Mouse (Mus musculus) CH12.LX (cell line): Measurements from ENCODE around the gene Rpusd2. TPM values are rescaled to one million over a fixed set of nuclear protein-coding genes. Genes with fewer than 3 reads are reported as not detected.

ENCODE experiments used
- DNase-seq: peaks from one replicate; pipeline ENCODE4 v3.0.0-alpha.2; 2013; ENCODE audit errors: extremely low read depth
- H3K27ac ChIP-seq: 2 replicates; pipeline ENCODE4 v1.5.1; 2012; ENCODE audit warnings: low read depth, mild to moderate bottlenecking, control low read depth, moderate library complexity; ENCODE audit not compliant: insufficient read depth
- H3K27me3 ChIP-seq: replicated peaks from 2 replicates; pipeline ENCODE3; 2012; ENCODE audit warnings: inconsistent platforms
- H3K36me3 ChIP-seq, 2 experiments: replicated peaks in 1 of 2; 2 replicates each; pipeline versions ENCODE3 to v1.6.1; 2012; ENCODE audit warnings: inconsistent platforms in 1 of 2, low read length in 1 of 2, mild to moderate bottlenecking in 1 of 2, mixed read lengths in 1 of 2, moderate library complexity in 1 of 2; ENCODE audit not compliant: control insufficient read depth in 1 of 2, insufficient read depth in 1 of 2
- H3K4me1 ChIP-seq, 2 experiments: 2 replicates each; pipeline ENCODE4 v1.6.1; 2012; ENCODE audit warnings: inconsistent platforms in 1 of 2, moderate library complexity in 1 of 2; ENCODE audit not compliant: insufficient read depth in 2 of 2, control insufficient read depth in 1 of 2
- H3K4me2 ChIP-seq: 2 replicates; pipeline ENCODE4 v1.6.1; 2012; ENCODE audit warnings: low read depth, mild to moderate bottlenecking, control low read depth; ENCODE audit not compliant: poor library complexity, insufficient read depth, severe bottlenecking
- H3K4me3 ChIP-seq, 3 experiments: fragments of 150-350 bp in 1 of 3; sonication (generic) in 1 of 3; replicated peaks in 1 of 3; 2 replicates each; pipeline versions ENCODE3 to v1.5.1; 2011 to 2012; ENCODE audit warnings: low read depth in 2 of 3, low read length in 2 of 3, mild to moderate bottlenecking in 2 of 3, moderate library complexity in 2 of 3, control low read depth in 1 of 3, improper control_type of control experiment in 1 of 3, inconsistent platforms in 1 of 3, mixed read lengths in 1 of 3; ENCODE audit not compliant: poor library complexity in 1 of 3
- H3K79me2 ChIP-seq: replicated peaks from 2 replicates; pipeline ENCODE4 v1.6.1; 2012; ENCODE audit warnings: mild to moderate bottlenecking, moderate library complexity; ENCODE audit not compliant: control insufficient read depth, poor library complexity, insufficient read depth, severe bottlenecking; ENCODE audit errors: extremely low read depth
- H3K9ac ChIP-seq: 2 replicates; pipeline ENCODE4 v1.6.1; 2012; ENCODE audit warnings: low read depth, mild to moderate bottlenecking, control low read depth, moderate library complexity; ENCODE audit not compliant: insufficient read depth
- H3K9me3 ChIP-seq: replicated peaks from 2 replicates; pipeline ENCODE3; 2012; ENCODE audit warnings: low read length, inconsistent platforms, mixed read lengths
- CTCF ChIP-seq, 2 experiments: IDR thresholded peaks in 1 of 2; conservative IDR thresholded peaks in 1 of 2; 2 replicates each; pipeline ENCODE4 v1.5.1; 2011 to 2012; ENCODE audit warnings: low read depth in 2 of 2, low read length in 2 of 2, improper control_type of control experiment in 1 of 2, inconsistent platforms in 1 of 2, mild to moderate bottlenecking in 1 of 2, moderate library complexity in 1 of 2
- E2F4 ChIP-seq: IDR thresholded peaks from 2 replicates; pipeline ENCODE4 v1.6.1; 2011; ENCODE audit warnings: low read depth, low read length, improper control_type of control experiment; ENCODE audit not compliant: insufficient replicate concordance
- EP300 ChIP-seq: IDR thresholded peaks from 2 replicates; pipeline ENCODE4 v1.6.1; 2011; ENCODE audit warnings: low read length, improper control_type of control experiment
- ETS1 ChIP-seq: conservative IDR thresholded peaks from 2 replicates; pipeline ENCODE4 v1.6.1; 2012; ENCODE audit warnings: low read depth, mild to moderate bottlenecking, inconsistent platforms, low read length, improper control_type of control experiment, moderate library complexity
- HCFC1 ChIP-seq: IDR thresholded peaks from 2 replicates; pipeline ENCODE4 v1.6.1; 2012; ENCODE audit warnings: low read depth, mild to moderate bottlenecking, inconsistent platforms, low read length, improper control_type of control experiment
- JUN ChIP-seq: IDR thresholded peaks from 2 replicates; pipeline ENCODE4 v1.6.1; 2011; ENCODE audit warnings: low read depth, mild to moderate bottlenecking, low read length, improper control_type of control experiment, moderate library complexity; ENCODE audit not compliant: insufficient read depth
- MAX ChIP-seq: IDR thresholded peaks from 2 replicates; pipeline ENCODE4 v1.6.1; 2011; ENCODE audit warnings: low read length, improper control_type of control experiment
- MYC ChIP-seq: IDR thresholded peaks from 2 replicates; pipeline ENCODE4 v1.6.1; 2011; ENCODE audit warnings: low read depth, mild to moderate bottlenecking, improper control_type of control experiment, low read length
- NELFE ChIP-seq: IDR thresholded peaks from 2 replicates; pipeline ENCODE4 v1.6.1; 2011; ENCODE audit warnings: low read depth, low read length, improper control_type of control experiment
- POLR2A ChIP-seq: IDR thresholded peaks from 2 replicates; pipeline ENCODE4 v1.6.1; 2011; ENCODE audit warnings: low read depth, mild to moderate bottlenecking, improper control_type of control experiment, low read length
- POLR2AphosphoS2 ChIP-seq: IDR thresholded peaks from 2 replicates; pipeline ENCODE4 v1.6.1; 2011; ENCODE audit warnings: low read depth, low read length, improper control_type of control experiment
- RAD21 ChIP-seq: IDR thresholded peaks from 2 replicates; pipeline ENCODE4 v1.6.1; 2011; ENCODE audit warnings: low read depth, mild to moderate bottlenecking, low read length, improper control_type of control experiment, moderate library complexity
- RCOR1 ChIP-seq: conservative IDR thresholded peaks from 2 replicates; pipeline ENCODE4 v1.6.1; 2012; ENCODE audit warnings: low read depth, mild to moderate bottlenecking, inconsistent platforms, low read length, improper control_type of control experiment
- SIN3A ChIP-seq: IDR thresholded peaks from 2 replicates; pipeline ENCODE4 v1.6.1; 2012; ENCODE audit warnings: low read length, improper control_type of control experiment, inconsistent platforms
- SMC3 ChIP-seq: IDR thresholded peaks from 2 replicates; pipeline ENCODE4 v1.6.1; 2011; ENCODE audit warnings: low read depth, low read length, improper control_type of control experiment
- TBP ChIP-seq: conservative IDR thresholded peaks from 2 replicates; pipeline ENCODE4 v1.6.1; 2011; ENCODE audit warnings: low read depth, low read length, improper control_type of control experiment
- UBTF ChIP-seq: IDR thresholded peaks from 2 replicates; pipeline ENCODE4 v1.6.1; 2012; ENCODE audit warnings: low read depth, mild to moderate bottlenecking, inconsistent platforms, low read length, improper control_type of control experiment, moderate library complexity
- USF2 ChIP-seq: conservative IDR thresholded peaks from 2 replicates; pipeline ENCODE4 v1.6.1; 2011; ENCODE audit warnings: low read depth, low read length, improper control_type of control experiment
- ZC3H11A ChIP-seq: IDR thresholded peaks from 2 replicates; pipeline ENCODE4 v1.6.1; 2012; ENCODE audit warnings: low read depth, mild to moderate bottlenecking, inconsistent platforms, low read length, improper control_type of control experiment
- ZKSCAN1 ChIP-seq: IDR thresholded peaks from 2 replicates; pipeline ENCODE4 v1.6.1; 2012; ENCODE audit warnings: low read depth, inconsistent platforms, low read length, improper control_type of control experiment, borderline replicate concordance
- ZNF384 ChIP-seq: IDR thresholded peaks from 2 replicates; pipeline ENCODE4 v1.6.1; 2012; ENCODE audit warnings: low read depth, low read length, improper control_type of control experiment, inconsistent platforms
- dilution Hi-C: fragments of 300-500 bp; cut with MboI; formaldehyde crosslinking; loops from 2 replicates; pipeline ENCODE4 v1.14.3; 2020; ENCODE audit warnings: low sequenced_read_pairs; ENCODE audit not compliant: extremely low pct_unique_long_range_greater_than_20kb, extremely low pct_ligation_motif_present
- in situ Hi-C: fragments of 300-500 bp; cut with MboI; formaldehyde crosslinking; loops from 3 replicates; pipeline ENCODE4 v1.14.3; 2019; ENCODE audit warnings: low sequenced_read_pairs, low pct_ligation_motif_present, low pct_unique_long_range_greater_than_20kb, mixed read lengths
- polyA plus RNA-seq: library from polyadenylated mRNA; unstranded; fragments of >175 nt; gene quantifications from 2 replicates; pipeline ENCODE4 v1.2.1, GENCODE M21; 2012; ENCODE audit warnings: low read depth; ENCODE audit not compliant: insufficient read length
- total RNA-seq, 2 experiments: library from RNA; depleted of rRNA; stranded (reverse); fragments of 300-350 nt in 1 of 2; fragments of >200 nt in 1 of 2; gene quantifications; 2 replicates each; pipeline ENCODE4 v1.2.3; 2012 to 2014

The Rpusd2 gene
- total and polyA plus RNA-seq, 3 experiments, result 10.7 to 14.7 (median 13.7) TPM

- H3K36me3 ChIP-seq, result peaks cover 42 to 64% of the 10 kb centered on the region in 2 experiments
- H3K4me3 ChIP-seq, result no peak overlapping the region
- DNase-seq, result peak; percentile 27
- no peak overlapping the region for H3K27ac ChIP-seq
- peaks cover 17% of the 10 kb centered on the region for H3K9me3 ChIP-seq
- dilution Hi-C loops, result no loop called here
- no peaks in the 10 kb centered on the region for H3K27me3 ChIP-seq
- no peak overlapping the region for H3K4me2 ChIP-seq
- no peaks in the 10 kb centered on the region for H3K79me2 ChIP-seq
- TF ChIP-seq RAD21, result peak; percentile 8; the same call in 1 of the 2 replicates
- TF ChIP-seq CTCF (conservative IDR thresholded peaks at IDR 0.05 in 1 of 2, IDR thresholded peaks at IDR 0.05 in 1 of 2; ENCODE audit: low read depth in 2 of 2, low read length in 2 of 2), result peak in 1 of 2 experiments; percentile 37; a peak in 2 of 4 replicates
- no peak for TF ChIP-seq ZKSCAN1
- TF ChIP-seq SIN3A, result no peak
- in situ Hi-C loops, result no loop called here
- H3K9ac ChIP-seq, result no peak overlapping the region
- H3K4me1 ChIP-seq, result peaks cover 5 to 26% of the 10 kb centered on the region in 2 experiments; a peak in 3 of 4 replicates
Observed at GRCm38 (mm10) chr2:119019131-119019530, 15.5 kb upstream of the Rpusd2 start.

- H3K9me3 ChIP-seq, result peaks cover 17% of the 10 kb centered on the region
Observed at GRCm38 (mm10) chr2:119019538-119019937, 15.1 kb upstream of the Rpusd2 start.

GRCm38 (mm10) chr2:119023154-119023660 is 11.4 kb upstream of the Rpusd2 start:
- H3K27ac ChIP-seq, result no peak overlapping the region
- no peak for DNase-seq
- dilution Hi-C loops, result no loop called here
- H3K4me1 ChIP-seq, result peaks cover 5 to 23% of the 10 kb centered on the region in 2 experiments
- H3K9me3 ChIP-seq, result peaks cover 13% of the 10 kb centered on the region
- H3K4me2 ChIP-seq, result no peak overlapping the region
- TF ChIP-seq NELFE, result no peak
- TF ChIP-seq UBTF, result no peak
- no peak for TF ChIP-seq CTCF (conservative IDR thresholded peaks at IDR 0.05 in 1 of 2, IDR thresholded peaks at IDR 0.05 in 1 of 2; ENCODE audit: low read depth in 2 of 2, low read length in 2 of 2)
- no peak for TF ChIP-seq MYC
- TF ChIP-seq, all 38 proteins: peak for 0
- Histone ChIP-seq H3K9ac (no peak overlapping the region), H3K79me2 (no peaks in the 10 kb centered on the region), H3K4me3 (no peak overlapping the region), H3K27me3 (no peaks in the 10 kb centered on the region), H3K36me3 (peaks cover 48 to 88% of the 10 kb centered on the region in 2 experiments)
- in situ Hi-C loops, result no loop called here

More at GRCm38 (mm10) chr2:119019538-119019937, 15.1 kb upstream of the Rpusd2 start:
- Histone ChIP-seq H3K79me2 (no peaks in the 10 kb centered on the region), H3K27ac (no peak overlapping the region), H3K27me3 (no peaks in the 10 kb centered on the region), H3K4me1 (peaks cover 5 to 24% of the 10 kb centered on the region in 2 experiments; a peak in 3 of 4 replicates), H3K4me3 (no peak overlapping the region), H3K9ac (no peak overlapping the region), H3K36me3 (peaks cover 42 to 68% of the 10 kb centered on the region in 2 experiments), H3K4me2 (no peak overlapping the region)
- dilution Hi-C loops, result no loop called here
- no peak for DNase-seq
- TF ChIP-seq UBTF (no peak), ZC3H11A (no peak), USF2 (no peak), MAX (no peak), JUN (no peak), CTCF (conservative IDR thresholded peaks at IDR 0.05 in 1 of 2, IDR thresholded peaks at IDR 0.05 in 1 of 2; ENCODE audit: low read depth in 2 of 2, low read length in 2 of 2) (no peak), TBP (no peak), HCFC1 (no peak), EP300 (no peak), SIN3A (no peak), E2F4 (no peak), SMC3 (no peak), RCOR1 (no peak), POLR2A (no peak), NELFE (no peak), ZNF384 (no peak), ETS1 (no peak), POLR2AphosphoS2 (no peak)
- in situ Hi-C loops, result no loop called here
